Comparison of ENCODE assay signal across 1 mouse cellular context in the genomic region with DNA sequence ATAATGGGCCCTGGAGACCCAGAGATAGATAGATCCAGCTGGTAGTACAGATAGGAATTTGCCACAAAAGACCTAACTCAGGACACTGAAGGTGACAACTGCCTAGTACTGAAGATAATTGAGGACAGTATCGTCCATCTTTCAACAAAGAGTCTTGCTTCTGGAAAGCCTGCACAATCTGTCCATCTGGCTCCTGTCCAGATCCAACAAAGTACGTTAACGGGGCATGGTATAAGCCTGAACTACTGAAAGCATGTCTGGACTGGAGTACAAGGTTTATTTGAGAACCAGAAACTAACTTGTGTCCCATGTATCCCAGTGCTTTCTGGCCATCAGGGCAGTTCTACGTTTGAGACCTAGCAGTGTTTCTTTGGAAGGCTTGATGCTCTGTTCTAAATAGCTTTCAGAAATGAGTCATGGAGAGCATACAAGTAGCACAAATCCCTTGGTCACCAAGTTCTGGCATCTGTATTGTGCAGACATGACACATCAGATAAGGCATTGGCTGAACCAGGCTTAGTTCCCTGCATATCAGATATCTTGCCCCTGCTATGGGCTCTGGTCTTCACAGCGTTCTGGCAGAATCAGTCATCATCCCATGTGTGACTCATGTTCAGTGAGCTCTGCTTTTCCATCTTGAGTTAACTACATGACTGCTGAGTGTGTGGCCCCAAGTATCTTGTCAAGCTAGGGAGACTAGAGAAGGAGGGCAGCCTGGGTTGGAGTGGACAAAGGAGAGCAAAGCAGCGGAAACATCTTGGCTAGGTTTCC.
A peak's percentile ranks its signal among the peaks of the same experiment; 100 is the strongest.
TF ChIP-seq lines count a peak whose summit lies in the region.

No protein-coding gene starts in this region.

TF ChIP-seq in MEL, 35 proteins besides CTCF, POLR2A, EP300 and RAD21 (continued from another document):
- no peak for TF ChIP-seq USF1 (IDR thresholded peaks at IDR 0.05; ENCODE audit: low read depth, low read length)
- no peak for TF ChIP-seq MAX (IDR thresholded peaks at IDR 0.05; ENCODE audit: low read length)
- TF ChIP-seq HCFC1 (IDR thresholded peaks at IDR 0.05; ENCODE audit: low read depth, low read length) = no peak
- no peak for TF ChIP-seq CHD1 (IDR thresholded peaks at IDR 0.05; ENCODE audit: low read depth, low read length)
- TF ChIP-seq POLR2AphosphoS5 (IDR thresholded peaks at IDR 0.05; ENCODE audit: borderline replicate concordance, low read depth, low read length) = no peak
- no peak for TF ChIP-seq JUND (IDR thresholded peaks at IDR 0.05; ENCODE audit: low read depth, low read length)
- no peak for TF ChIP-seq ZC3H11A (IDR thresholded peaks at IDR 0.05; ENCODE audit: low read depth, low read length)
- TF ChIP-seq ELF1 (IDR thresholded peaks at IDR 0.05; ENCODE audit: low read depth, low read length) = no peak
- no peak for TF ChIP-seq MXI1 (IDR thresholded peaks at IDR 0.05; ENCODE audit: low read depth, low read length)
- no peak for TF ChIP-seq KAT2A (conservative IDR thresholded peaks at IDR 0.05; ENCODE audit: low read depth, low read length)
- TF ChIP-seq CHD2 (IDR thresholded peaks at IDR 0.05; ENCODE audit: low read length) = no peak
- TF ChIP-seq SIN3A (IDR thresholded peaks at IDR 0.05; ENCODE audit: low read length) = no peak
- no peak for TF ChIP-seq UBTF (IDR thresholded peaks at IDR 0.05; ENCODE audit: borderline replicate concordance, insufficient read depth, low read depth, low read length)
- peak; percentile 40; the same call in 1 of the 2 replicates for TF ChIP-seq ETS1 (IDR thresholded peaks at IDR 0.05; ENCODE audit: low read depth, low read length)
- no peak for TF ChIP-seq SMC3 (IDR thresholded peaks at IDR 0.05; ENCODE audit: low read depth, low read length)
- TF ChIP-seq TAL1 (IDR thresholded peaks at IDR 0.05; ENCODE audit: low read length) = peak; percentile 58
- TF ChIP-seq ZMIZ1 (IDR thresholded peaks at IDR 0.05; ENCODE audit: low read depth, low read length) = no peak
TF ChIP-seq in MEL: peak in this region for 3.
